Mouse (Mus musculus) gastrocnemius, postnatal 36 days (tissue): ENCODE data around the gene Gm17720. TPM values are rescaled to one million over a fixed set of nuclear protein-coding genes. Genes with fewer than 3 reads are reported as not detected.
"Not testable (repeated sequence)": the region's sequence is repeated elsewhere in the genome, so short reads cannot be mapped to it uniquely, and the experiment has no call there.

Source experiments
- DNase-seq, 2 experiments: peaks; one replicate each; pipeline ENCODE4 v3.0.0; 2022
- intact Hi-C: fragments of 180-260 bp; cut with DNase I; formaldehyde crosslinking; loops from one replicate; pipeline ENCODE4 v1.15.1; 2025
- total RNA-seq, 2 experiments: library from RNA; stranded (reverse); gene quantifications; 2 replicates each; pipeline ENCODE4 v1.2.3; 2021

Gene Gm17720
- total RNA-seq, 2 experiments from 2014 or later: not detected

- intact Hi-C loops: no loop called here
- no peak for DNase-seq
These were observed 51.3 kb downstream of the Gm17720 start for GRCm38 (mm10) chr8:110051208-110051607.

GRCm38 (mm10) chr8:110040509-110040908, 62.0 kb downstream of the Gm17720 start:
- no peak for DNase-seq
- intact Hi-C loops: no loop called here

- intact Hi-C loops: no loop called here
- no peak for DNase-seq
These were observed 62.9 kb downstream of the Gm17720 start, which contains the start of gene Chst4 for GRCm38 (mm10) chr8:110039659-110040058. Gene Chst4, minus strand, starts transcription at chr8:110039740.

GRCm38 (mm10) chr8:110039216-110039615, 63.3 kb downstream of the Gm17720 start:
- no peak for DNase-seq
- intact Hi-C loops: no loop called here

- intact Hi-C loops: no loop called here
- no peak for DNase-seq
These were observed 66.4 kb downstream of the Gm17720 start for GRCm38 (mm10) chr8:110036156-110036555.

GRCm38 (mm10) chr8:110034331-110034730, 68.2 kb downstream of the Gm17720 start:
- DNase-seq: no peak
- intact Hi-C loops: no loop called here

- DNase-seq, intact Hi-C loops: not testable (repeated sequence)
These were observed 68.8 kb downstream of the Gm17720 start for GRCm38 (mm10) chr8:110033771-110034170.

Other genes with a start within 250 kb of the Gm17720 start
- 1 to 10 TPM; 1.9 to 2.2 TPM for gene Phlpp2, start 234.2 kb downstream of the Gm17720 start, total RNA-seq
- gene Marveld3, start 140.6 kb downstream of the Gm17720 start, total RNA-seq: not detected
- not detected for gene Tat, start 112.3 kb downstream of the Gm17720 start, total RNA-seq
- gene Chst4, start 63.0 kb downstream of the Gm17720 start, total RNA-seq: not detected
- 1 to 10 TPM; 5.7 to 8.6 TPM for gene Zfp612, start 23.0 kb downstream of the Gm17720 start, total RNA-seq
- gene Gm21964, start 1.5 kb downstream of the Gm17720 start, total RNA-seq: not detected
- gene Calb2, start 65.5 kb upstream of the Gm17720 start, total RNA-seq: not detected
- gene Cmtr2, start 112.9 kb upstream of the Gm17720 start, total RNA-seq: 1 to 10 TPM; 2.1 to 3.2 TPM
- gene Hydin, start 164.2 kb upstream of the Gm17720 start, total RNA-seq: under 1 TPM; 0.05 to 0.07 TPM